Mouse (Mus musculus) midbrain, embryonic 14.5 days (tissue): ENCODE data around the gene Sh3rf3. TPM values are rescaled to one million over a fixed set of nuclear protein-coding genes. Genes with fewer than 3 reads are reported as not detected.

ENCODE experiments used
- ATAC-seq: fragments of 200-750 bp; cut with Nextera tagmentation; 2 replicates; pipeline ENCODE4 v1.8.0; 2017; ENCODE audit warnings: moderate number of reproducible peaks, moderate library complexity; ENCODE audit not compliant: low FRiP score, low TSS enrichment
- DNase-seq: peaks from one replicate; pipeline ENCODE4 v3.0.0-alpha.2; 2015
- H3K27ac ChIP-seq: fragments of 300-500 bp; sonication (generic); replicated peaks from 2 replicates; pipeline ENCODE4 v1.5.1; 2014; ENCODE audit warnings: mild to moderate bottlenecking, low read depth, low read length, moderate library complexity
- H3K27me3 ChIP-seq: fragments of 300-500 bp; sonication (generic); 2 replicates; pipeline ENCODE4 v1.6.1; 2014; ENCODE audit warnings: low read length, control low read depth, mixed read lengths; ENCODE audit not compliant: control insufficient read depth, insufficient read depth
- H3K36me3 ChIP-seq: fragments of 300-500 bp; sonication (generic); 2 replicates; pipeline ENCODE4 v1.6.1; 2014; ENCODE audit warnings: low read length, control low read depth; ENCODE audit not compliant: control insufficient read depth, insufficient read depth
- H3K4me1 ChIP-seq: fragments of 300-500 bp; sonication (generic); 2 replicates; pipeline ENCODE4 v1.6.1; 2014; ENCODE audit warnings: mild to moderate bottlenecking, antibody characterized with exemption, low read length, control low read depth; ENCODE audit not compliant: control insufficient read depth, insufficient read depth
- H3K4me2 ChIP-seq: fragments of 300-500 bp; sonication (generic); 2 replicates; pipeline ENCODE4 v1.6.1; 2014; ENCODE audit warnings: mild to moderate bottlenecking, low read length, moderate library complexity
- H3K4me3 ChIP-seq: fragments of 300-500 bp; sonication (generic); replicated peaks from 2 replicates; pipeline ENCODE4 v1.5.1; 2014; ENCODE audit warnings: low read depth, low read length
- H3K9ac ChIP-seq: fragments of 300-500 bp; sonication (generic); replicated peaks from 2 replicates; pipeline ENCODE4 v1.6.1; 2014; ENCODE audit warnings: mild to moderate bottlenecking, low read length, moderate library complexity
- H3K9me3 ChIP-seq: fragments of 300-500 bp; sonication (generic); 2 replicates; pipeline ENCODE4 v1.6.1; 2016; ENCODE audit warnings: low read length, control low read depth, mixed read lengths; ENCODE audit not compliant: control insufficient read depth
- WGBS: fragments of 180-500 bp; shearing (Covaris S2); extraction: QIAGEN DNeasy Blood & Tissue Kit; methylation state at CpG from one replicate; pipeline ENCODE4 v1.1.7; 2014; 5-methylcytosine and 5-hydroxymethylcytosine counted together
- polyA plus RNA-seq: library from polyadenylated mRNA; unstranded; fragments of >200 nt; fragmentation: Nextera tagmentation; extraction: Ambion mirVana; gene quantifications from 2 replicates; pipeline ENCODE4 v1.2.1, GENCODE M21; 2014

Sh3rf3 gene
- polyA plus RNA-seq, 1 experiment from 2014 or later: 2.4 TPM

DNA sequence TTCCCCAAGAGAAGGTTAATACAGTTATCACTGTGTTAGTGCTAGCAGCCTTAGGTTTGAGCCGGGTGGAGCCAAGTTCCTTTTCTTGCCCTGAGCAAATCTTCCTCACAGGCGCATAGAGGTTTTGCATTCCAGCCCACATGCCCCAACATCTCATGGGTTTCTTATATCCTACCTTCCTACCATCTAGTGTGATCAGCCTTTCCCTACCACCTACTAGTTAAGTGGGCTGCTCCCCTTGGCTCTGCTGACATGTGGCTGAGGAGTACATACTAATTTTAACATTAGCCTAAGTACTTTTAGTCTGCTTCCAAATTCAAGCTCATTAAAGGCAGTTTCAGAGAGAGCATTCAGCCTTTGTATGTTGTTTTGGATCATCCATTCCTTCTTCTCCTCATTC, 72.7 kb downstream of the Sh3rf3 start:
- no peak for DNase-seq
- Histone ChIP-seq H3K27ac (no peak overlapping the region), H3K9me3 (no peaks in the 10 kb centered on the region), H3K4me1 (peaks cover 2% of the 10 kb centered on the region; the same call in 1 of the 2 replicates), H3K9ac (no peak overlapping the region), H3K4me3 (no peak overlapping the region), H3K27me3 (no peaks in the 10 kb centered on the region), H3K36me3 (no peaks in the 10 kb centered on the region), H3K4me2 (no peak overlapping the region)
- 84% methylated on average over 2 of the region's 2 CpGs for WGBS
- no peak for ATAC-seq

DNA sequence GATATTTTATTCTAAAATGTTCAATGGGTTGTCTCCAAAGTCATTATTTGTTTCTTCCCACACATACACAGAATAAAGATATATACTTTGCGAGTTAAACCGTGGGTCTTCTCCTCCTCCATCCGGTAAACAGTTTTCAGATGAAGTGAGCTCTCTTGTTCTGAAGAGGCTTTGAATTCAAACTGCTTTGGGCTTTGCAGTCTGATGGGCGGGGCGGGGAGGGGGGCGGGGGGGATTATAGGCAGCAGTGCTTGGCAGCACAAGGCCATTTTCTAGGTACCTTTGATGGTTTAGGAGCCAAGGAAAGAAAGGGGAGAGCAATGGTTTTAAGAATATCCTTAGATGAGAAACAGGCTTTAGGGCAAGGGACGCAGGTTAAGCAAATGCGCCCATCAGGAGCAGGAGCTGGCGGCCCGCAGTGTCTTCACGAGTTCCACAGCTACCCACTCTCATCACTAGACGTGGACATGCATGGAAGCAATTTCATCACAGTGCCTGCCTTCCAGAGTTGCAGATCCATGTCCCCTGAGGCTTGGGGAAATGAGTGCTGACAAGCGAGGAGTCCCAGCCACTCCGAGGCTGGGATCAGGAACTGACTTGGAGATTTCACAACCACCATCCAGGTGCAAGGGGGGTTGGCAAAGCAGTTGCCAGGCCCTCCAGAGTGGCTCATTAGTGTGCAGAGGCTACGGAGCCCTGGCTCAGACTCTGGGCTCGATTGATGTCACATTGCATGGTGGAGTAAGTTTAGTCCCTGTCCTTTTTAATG, 77.7 kb downstream of the Sh3rf3 start:
- Histone ChIP-seq H3K27me3 (no peaks in the 10 kb centered on the region), H3K4me3 (no peak overlapping the region), H3K27ac (no peak overlapping the region), H3K4me1 (peaks cover 6% of the 10 kb centered on the region; the same call in 1 of the 2 replicates), H3K9ac (no peak overlapping the region), H3K4me2 (0 out of 2 replicates have a peak overlapping the region, but pooled peaks have one; percentile 7), H3K9me3 (no peaks in the 10 kb centered on the region), H3K36me3 (no peaks in the 10 kb centered on the region)
- DNase-seq (peak; percentile 59), ATAC-seq (no peak)
- 18% methylated on average over 16 of the region's 16 CpGs for WGBS

DNA sequence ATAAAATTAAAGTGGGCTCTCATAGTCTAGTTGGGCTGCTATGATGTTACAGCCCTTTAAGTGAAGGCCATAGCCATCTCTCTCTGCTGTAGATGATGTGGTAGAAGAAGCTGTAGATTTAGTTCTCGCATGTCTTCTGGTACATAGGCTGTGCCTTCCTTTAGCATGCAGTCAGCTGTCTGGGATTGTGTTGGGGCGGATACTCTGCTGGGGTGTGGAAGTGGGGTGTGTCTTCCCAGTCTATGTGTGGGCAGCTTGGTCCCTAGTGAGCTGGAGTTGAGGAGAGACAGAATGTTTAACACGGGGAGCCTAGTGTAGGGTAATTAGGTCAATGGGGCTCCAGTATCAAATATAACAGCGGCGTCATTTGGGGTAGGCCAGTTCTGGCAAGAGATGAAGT, 82.3 kb downstream of the Sh3rf3 start:
- ATAC-seq (no peak), DNase-seq (no peak)
- no peak overlapping the region for H3K9ac ChIP-seq
- H3K4me2 ChIP-seq: no peak overlapping the region
- H3K27ac ChIP-seq: no peak overlapping the region
- no peaks in the 10 kb centered on the region for H3K36me3 ChIP-seq
- H3K9me3 ChIP-seq: no peaks in the 10 kb centered on the region
- 96% methylated on average over 5 of the region's 5 CpGs for WGBS
- H3K27me3 ChIP-seq: no peaks in the 10 kb centered on the region
- no peak overlapping the region for H3K4me3 ChIP-seq
- H3K4me1 ChIP-seq: peaks cover 6% of the 10 kb centered on the region; the same call in 1 of the 2 replicates

DNA sequence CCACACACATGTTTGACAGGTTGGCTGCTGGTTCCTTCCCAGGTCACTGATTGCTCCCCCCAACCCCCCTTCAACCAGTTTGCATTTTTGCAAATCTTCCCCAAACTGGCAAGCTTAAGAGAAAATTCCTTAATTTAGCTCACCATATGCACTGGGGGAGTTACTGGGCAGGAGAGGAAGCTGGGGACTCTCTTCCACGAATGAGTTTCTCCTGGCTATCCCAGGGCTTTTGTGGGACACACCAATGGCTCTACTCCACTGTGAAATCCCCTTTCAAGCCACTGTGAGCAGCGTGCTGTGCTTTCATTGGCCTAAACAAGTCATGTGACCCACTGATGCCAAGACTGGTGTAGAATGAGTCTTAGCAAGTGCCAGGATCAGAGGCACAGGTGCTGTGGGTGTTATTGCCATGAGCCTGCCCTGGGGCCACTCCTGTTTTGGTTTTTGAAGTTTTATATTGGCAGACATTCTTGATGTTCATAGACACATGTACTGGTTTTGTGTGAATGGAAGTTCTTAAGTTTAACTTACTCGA, 83.9 kb downstream of the Sh3rf3 start:
- Histone ChIP-seq H3K27me3 (no peaks in the 10 kb centered on the region), H3K4me1 (no peaks in the 10 kb centered on the region), H3K9ac (no peak overlapping the region), H3K4me2 (no peak overlapping the region), H3K4me3 (no peak overlapping the region), H3K36me3 (no peaks in the 10 kb centered on the region), H3K9me3 (no peaks in the 10 kb centered on the region), H3K27ac (no peak overlapping the region)
- ATAC-seq (no peak), DNase-seq (no peak)
- WGBS: 64% methylated on average over 3 of the region's 3 CpGs

DNA sequence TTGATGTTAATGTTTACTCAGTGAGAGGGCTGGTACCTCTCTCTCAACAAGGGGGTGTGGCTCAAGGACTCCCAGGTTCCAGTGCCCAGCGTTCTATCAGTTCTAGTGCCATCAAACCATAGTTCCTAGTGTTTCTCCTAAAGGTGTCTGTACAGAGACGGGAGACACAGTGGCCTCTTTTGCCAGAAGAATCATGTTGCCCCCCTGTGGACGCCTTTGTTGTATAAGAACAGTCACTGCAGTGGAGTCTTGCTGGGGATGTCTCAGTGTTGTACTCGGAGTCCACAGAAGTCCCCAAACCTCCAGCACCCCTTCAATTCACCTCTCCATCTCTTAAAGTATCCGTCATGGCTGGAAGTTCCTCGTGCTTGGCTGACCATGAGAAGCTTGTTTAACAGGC, 92.1 kb downstream of the Sh3rf3 start:
- H3K36me3 ChIP-seq: no peaks in the 10 kb centered on the region
- no peak overlapping the region for H3K9ac ChIP-seq
- H3K9me3 ChIP-seq: no peaks in the 10 kb centered on the region
- H3K27me3 ChIP-seq: no peaks in the 10 kb centered on the region
- H3K27ac ChIP-seq: no peak overlapping the region
- DNase-seq: peak; percentile 32
- H3K4me2 ChIP-seq: no peak overlapping the region
- no peak for ATAC-seq
- 25% methylated on average over 6 of the region's 6 CpGs for WGBS
- no peak overlapping the region for H3K4me3 ChIP-seq
- H3K4me1 ChIP-seq: no peaks in the 10 kb centered on the region

DNA sequence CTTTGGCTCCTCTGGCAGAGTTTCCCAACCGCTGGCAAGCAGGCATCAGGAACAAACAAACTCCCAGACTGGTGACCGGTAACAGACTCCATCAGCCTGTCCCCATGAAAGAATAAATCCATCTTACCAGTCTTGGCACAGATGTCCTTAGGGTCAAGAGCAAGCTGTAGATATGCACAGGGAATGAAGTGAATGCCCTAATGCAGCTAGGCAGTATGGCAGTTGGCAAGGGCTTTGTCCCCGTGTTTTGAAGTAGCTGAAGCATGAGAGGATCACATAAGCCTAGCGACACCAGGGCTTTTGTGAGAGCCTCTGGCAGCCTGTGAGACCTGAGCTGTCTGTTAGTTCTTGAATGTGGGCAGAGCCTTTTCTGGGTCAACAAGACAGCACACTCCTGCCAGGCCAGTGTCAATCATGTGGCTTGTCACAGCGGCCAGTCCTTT, 93.9 kb downstream of the Sh3rf3 start:
- Histone ChIP-seq H3K4me2 (no peak overlapping the region), H3K9ac (no peak overlapping the region), H3K27ac (no peak overlapping the region), H3K9me3 (no peaks in the 10 kb centered on the region), H3K27me3 (no peaks in the 10 kb centered on the region), H3K4me1 (no peaks in the 10 kb centered on the region), H3K4me3 (no peak overlapping the region), H3K36me3 (no peaks in the 10 kb centered on the region)
- 45% methylated on average over 5 of the region's 5 CpGs for WGBS
- ATAC-seq (no peak; the same call in 1 of the 2 replicates), DNase-seq (peak; percentile 38)

DNA sequence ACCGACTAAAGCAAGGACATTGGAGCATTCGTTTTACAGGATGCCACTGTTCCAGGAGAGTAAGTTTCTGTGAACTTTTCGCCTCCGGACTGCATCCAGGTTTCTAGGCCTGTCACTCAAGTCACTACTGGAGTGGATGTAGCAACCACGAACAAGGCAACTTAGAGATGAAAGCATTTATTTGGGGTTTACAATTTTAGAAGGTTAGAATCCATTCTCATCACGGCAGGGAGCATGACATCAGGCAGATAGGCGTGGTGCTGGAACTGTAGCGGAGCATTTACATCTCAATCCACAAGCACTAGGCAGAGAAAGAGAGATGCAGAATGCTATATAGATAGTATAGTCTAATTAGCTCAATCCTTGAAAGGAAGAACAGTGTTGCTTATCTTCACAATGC, 95.3 kb downstream of the Sh3rf3 start:
- Histone ChIP-seq H3K36me3 (no peaks in the 10 kb centered on the region), H3K9me3 (no peaks in the 10 kb centered on the region), H3K27ac (no peak overlapping the region), H3K4me1 (no peaks in the 10 kb centered on the region), H3K27me3 (no peaks in the 10 kb centered on the region), H3K4me3 (no peak overlapping the region), H3K9ac (no peak overlapping the region), H3K4me2 (no peak overlapping the region)
- DNase-seq (no peak), ATAC-seq (no peak)
- 63% methylated on average over 8 of the region's 8 CpGs for WGBS

DNA sequence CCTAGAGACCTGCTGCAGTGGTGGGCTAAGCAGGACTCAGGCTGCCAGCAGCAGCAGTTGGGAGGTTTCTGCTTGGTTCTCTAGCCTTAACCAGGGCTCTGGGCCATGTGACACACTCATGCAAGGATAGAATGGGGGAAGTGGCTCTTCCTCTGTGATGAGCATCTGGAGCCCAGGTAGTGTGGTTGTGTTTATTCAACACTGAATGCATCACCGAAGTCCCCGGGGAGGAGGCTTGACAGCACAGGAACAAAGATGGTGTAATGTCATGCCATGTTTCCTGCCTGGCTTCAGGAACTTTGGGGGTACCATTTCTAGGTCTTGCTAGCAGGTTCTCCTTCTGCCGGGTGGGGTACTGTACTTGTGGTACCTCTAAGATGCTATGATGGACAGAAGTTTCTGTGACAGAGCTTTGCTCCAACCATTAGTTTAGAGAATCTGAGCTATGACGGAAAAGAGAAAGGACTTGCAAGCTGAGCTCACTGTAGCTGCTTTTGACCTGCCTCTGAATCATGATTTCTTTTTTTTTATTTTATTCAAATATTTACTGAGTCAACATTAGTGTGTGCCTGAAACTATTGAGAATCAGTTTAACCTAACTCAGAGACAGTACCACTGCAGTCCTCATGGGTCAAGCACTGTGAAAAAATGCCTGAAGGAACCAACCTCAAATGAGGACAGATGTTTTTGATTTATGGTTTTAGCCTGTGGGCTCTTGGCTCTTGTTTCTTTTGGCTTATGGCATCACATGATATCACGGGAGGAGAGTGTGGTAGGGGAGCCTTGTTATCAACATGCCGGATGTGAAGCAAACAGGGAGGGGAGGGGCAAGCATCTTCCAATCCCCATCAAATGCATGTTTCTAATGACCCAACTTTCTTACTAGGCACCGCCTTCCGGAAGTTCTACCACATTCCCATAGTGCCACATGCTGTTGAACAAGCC, 102.4 kb downstream of the Sh3rf3 start:
- Histone ChIP-seq H3K4me2 (no peak overlapping the region), H3K36me3 (no peaks in the 10 kb centered on the region)

More for the DNA sequence above, 102.4 kb downstream of the Sh3rf3 start:
- 86% methylated on average over 8 of the region's 8 CpGs for WGBS
- no peak overlapping the region for H3K4me3 ChIP-seq
- ATAC-seq (no peak), DNase-seq (no peak)
- H3K9me3 ChIP-seq: no peaks in the 10 kb centered on the region
- H3K27me3 ChIP-seq: no peaks in the 10 kb centered on the region
- H3K9ac ChIP-seq: no peak overlapping the region
- no peak overlapping the region for H3K27ac ChIP-seq
- no peaks in the 10 kb centered on the region for H3K4me1 ChIP-seq
